Mouse (Mus musculus) liver, embryonic 11.5 days (tissue): Measurements from ENCODE around the gene Gm21962. TPM values are rescaled to one million over a fixed set of nuclear protein-coding genes. Genes with fewer than 3 reads are reported as not detected.

Experiments
- ATAC-seq: fragments of 200-750 bp; cut with Nextera tagmentation; replicated peaks from 2 replicates; pipeline ENCODE4 v1.8.0; 2017; ENCODE audit warnings: moderate number of reproducible peaks, mild to moderate bottlenecking, moderate TSS enrichment, moderate library complexity; ENCODE audit not compliant: low FRiP score
- DNase-seq: peaks from one replicate; pipeline ENCODE4 v3.0.0-alpha.2; 2017; ENCODE audit warnings: low spot score
- H3K27ac ChIP-seq: fragments of 300-500 bp; sonication (generic); 2 replicates; pipeline ENCODE4 v1.5.1; 2014; ENCODE audit warnings: mild to moderate bottlenecking, low read depth, low read length, control low read depth
- H3K27me3 ChIP-seq: fragments of 300-500 bp; sonication (generic); replicated peaks from 2 replicates; pipeline ENCODE4 v1.6.1; 2014; ENCODE audit warnings: low read length, mixed read lengths; ENCODE audit not compliant: control insufficient read depth, insufficient read depth
- H3K36me3 ChIP-seq: fragments of 300-500 bp; sonication (generic); 2 replicates; pipeline ENCODE4 v1.6.1; 2014; ENCODE audit warnings: mild to moderate bottlenecking, low read length, moderate library complexity, mixed read lengths; ENCODE audit not compliant: control insufficient read depth, insufficient read depth
- H3K4me1 ChIP-seq: fragments of 300-500 bp; sonication (generic); replicated peaks from 2 replicates; pipeline ENCODE4 v1.6.1; 2014; ENCODE audit warnings: low read length, mixed read lengths; ENCODE audit not compliant: control insufficient read depth, insufficient read depth
- H3K4me2 ChIP-seq: fragments of 300-500 bp; sonication (generic); 2 replicates; pipeline ENCODE4 v1.6.1; 2014; ENCODE audit warnings: mild to moderate bottlenecking, control low read depth, moderate library complexity
- H3K4me3 ChIP-seq: fragments of 300-500 bp; sonication (generic); 2 replicates; pipeline ENCODE4 v1.5.1; 2014; ENCODE audit warnings: low read depth, low read length, control low read depth
- H3K9ac ChIP-seq: fragments of 300-500 bp; sonication (generic); 2 replicates; pipeline ENCODE4 v1.6.1; 2014; ENCODE audit warnings: low read depth, low read length, control low read depth
- H3K9me3 ChIP-seq: fragments of 300-500 bp; sonication (generic); 2 replicates; pipeline ENCODE4 v1.6.1; 2016; ENCODE audit warnings: low read length, inconsistent platforms, mixed read lengths; ENCODE audit not compliant: control insufficient read depth
- WGBS: fragments of 180-500 bp; shearing (Covaris S2); extraction: QIAGEN DNeasy Blood & Tissue Kit; methylation state at CpG from one replicate; pipeline ENCODE4 v1.1.7; 2014; 5-methylcytosine and 5-hydroxymethylcytosine counted together
- polyA plus RNA-seq: library from polyadenylated mRNA; unstranded; fragments of >200 nt; fragmentation: Nextera tagmentation; extraction: Ambion mirVana; gene quantifications from 2 replicates; pipeline ENCODE4 v1.2.1, GENCODE M21; 2014

Gene Gm21962
- polyA plus RNA-seq, 1 experiment from 2014 or later: not detected

- no peak overlapping the region for H3K4me3 ChIP-seq
- H3K4me2 ChIP-seq: no peak overlapping the region
- DNase-seq (no peak), ATAC-seq (no peak)
- no peaks in the 10 kb centered on the region for H3K4me1 ChIP-seq
- no peaks in the 10 kb centered on the region for H3K36me3 ChIP-seq
- no peaks in the 10 kb centered on the region for H3K27me3 ChIP-seq
- no peak overlapping the region for H3K27ac ChIP-seq
- no peak overlapping the region for H3K9ac ChIP-seq
- WGBS: 65% methylated on average over 8 of the region's 8 CpGs
- H3K9me3 ChIP-seq: no peaks in the 10 kb centered on the region
Measured at GRCm38 (mm10) chr3:137642137-137642536, 29.2 kb upstream of the Gm21962 start.

DNA sequence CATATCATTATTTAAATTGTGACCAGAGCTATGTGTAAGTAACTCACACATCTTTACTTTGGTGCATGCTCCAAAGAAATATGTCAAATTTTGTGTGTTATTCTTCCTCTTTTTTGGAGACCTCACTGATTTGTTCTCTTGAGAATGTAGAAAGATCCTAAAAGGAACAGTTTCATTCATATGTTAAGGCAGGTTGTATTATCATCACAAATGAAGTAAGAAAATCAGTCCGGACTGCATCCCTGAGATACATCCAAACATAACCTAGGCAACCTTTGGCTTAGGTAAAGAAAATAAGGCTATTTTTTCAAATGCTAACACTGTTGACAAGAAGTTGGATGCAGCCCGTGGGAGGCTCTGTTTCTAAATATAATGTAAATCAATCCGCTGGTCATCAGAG, 28.8 kb upstream of the Gm21962 start:
- 75% methylated on average over 3 of the region's 3 CpGs for WGBS
- H3K36me3 ChIP-seq: no peaks in the 10 kb centered on the region
- no peak overlapping the region for H3K4me3 ChIP-seq
- DNase-seq: no peak
- H3K9ac ChIP-seq: no peak overlapping the region
- ATAC-seq: no peak
- no peaks in the 10 kb centered on the region for H3K27me3 ChIP-seq
- H3K4me2 ChIP-seq: no peak overlapping the region
- no peak overlapping the region for H3K27ac ChIP-seq
- H3K4me1 ChIP-seq: no peaks in the 10 kb centered on the region
- no peaks in the 10 kb centered on the region for H3K9me3 ChIP-seq

DNA sequence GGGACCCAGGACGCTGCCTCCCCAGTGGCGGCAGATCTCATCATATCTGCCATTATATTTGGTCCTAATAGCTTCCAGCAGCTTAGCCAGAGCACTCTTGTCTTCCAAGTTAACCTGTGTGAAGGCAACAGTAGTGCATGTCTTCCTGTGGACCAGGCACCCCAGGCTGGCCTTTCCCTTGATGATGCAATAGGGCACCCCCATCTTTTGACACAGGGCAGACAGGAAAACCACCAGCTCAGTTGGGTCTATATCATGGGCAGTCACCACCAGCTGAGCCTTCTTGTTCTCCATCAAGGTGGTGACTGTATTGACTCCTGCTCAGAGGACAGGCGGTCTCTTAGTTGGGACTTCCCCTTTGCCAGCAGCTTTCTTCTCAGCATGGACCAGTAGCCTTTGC, 27.2 kb upstream of the Gm21962 start:
- Histone ChIP-seq H3K27ac (no peak overlapping the region), H3K4me1 (no peaks in the 10 kb centered on the region), H3K4me3 (no peak overlapping the region), H3K9me3 (no peaks in the 10 kb centered on the region), H3K4me2 (no peak overlapping the region), H3K27me3 (no peaks in the 10 kb centered on the region), H3K9ac (no peak overlapping the region), H3K36me3 (no peaks in the 10 kb centered on the region)
- DNase-seq (no peak), ATAC-seq (no peak)
- WGBS: 85% methylated on average over 3 of the region's 3 CpGs

DNA sequence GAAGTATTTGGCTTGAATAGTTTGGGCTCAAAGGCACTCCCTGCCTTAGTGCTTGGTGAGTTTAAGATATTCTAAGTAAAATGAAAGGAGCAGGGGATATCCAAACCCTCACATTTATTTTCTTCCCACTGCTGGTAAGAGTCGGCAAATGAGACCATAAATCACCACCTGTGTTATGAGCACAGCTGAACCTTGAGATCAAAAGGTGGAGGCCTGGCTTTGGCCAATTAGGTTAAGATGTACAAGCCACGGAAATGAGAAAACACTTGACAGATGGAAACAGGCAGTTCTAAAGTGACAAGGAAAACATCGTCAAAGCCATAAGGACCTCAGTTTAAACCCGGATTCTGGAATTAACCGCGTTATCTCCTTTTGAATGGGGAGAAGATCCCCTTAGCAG, 26.4 kb upstream of the Gm21962 start:
- Histone ChIP-seq H3K9me3 (no peaks in the 10 kb centered on the region), H3K36me3 (no peaks in the 10 kb centered on the region), H3K4me2 (no peak overlapping the region), H3K27ac (no peak overlapping the region), H3K27me3 (no peaks in the 10 kb centered on the region), H3K4me3 (no peak overlapping the region), H3K9ac (no peak overlapping the region), H3K4me1 (no peaks in the 10 kb centered on the region)
- DNase-seq: no peak
- 73% methylated on average over 6 of the region's 6 CpGs for WGBS
- no peak for ATAC-seq

DNA sequence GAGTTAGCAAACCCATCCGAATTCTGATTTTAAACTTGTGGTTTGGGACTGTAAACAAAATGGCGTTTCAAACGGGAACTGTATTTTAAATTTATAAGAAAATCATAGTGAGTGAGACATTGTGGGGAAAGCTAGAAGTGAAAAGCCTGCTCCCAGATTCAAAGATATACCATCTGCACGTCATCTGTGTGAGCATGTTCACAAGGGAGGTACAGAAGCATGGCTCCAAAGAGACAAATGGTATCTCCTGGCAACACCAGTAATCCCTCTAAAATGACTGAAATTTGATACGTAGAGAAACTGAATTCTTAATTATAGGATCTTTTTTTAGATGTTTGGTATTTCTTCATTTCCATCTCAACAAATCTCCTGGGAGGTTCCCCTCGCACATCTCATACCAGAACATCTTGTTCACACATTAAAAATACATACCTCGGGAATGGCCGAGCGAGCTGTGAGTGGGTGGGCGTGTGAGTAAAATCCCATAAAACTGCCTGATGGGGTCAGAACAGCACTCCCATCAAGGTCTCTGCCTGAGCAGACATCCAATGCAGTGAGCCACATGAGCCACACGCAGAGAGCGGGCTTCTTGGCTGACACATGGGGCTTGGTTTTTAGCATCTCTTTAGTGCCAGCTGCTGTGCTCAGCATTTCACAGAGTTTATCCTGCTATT, 23.8 kb upstream of the Gm21962 start:
- DNase-seq (no peak), ATAC-seq (no peak)
- no peak overlapping the region for H3K27ac ChIP-seq
- H3K9me3 ChIP-seq: no peaks in the 10 kb centered on the region
- no peaks in the 10 kb centered on the region for H3K4me1 ChIP-seq
- no peak overlapping the region for H3K4me3 ChIP-seq
- no peaks in the 10 kb centered on the region for H3K36me3 ChIP-seq
- WGBS: 79% methylated on average over 12 of the region's 12 CpGs
- no peak overlapping the region for H3K4me2 ChIP-seq
- H3K27me3 ChIP-seq: no peaks in the 10 kb centered on the region
- no peak overlapping the region for H3K9ac ChIP-seq

- Histone ChIP-seq H3K9me3 (no peaks in the 10 kb centered on the region), H3K4me1 (no peaks in the 10 kb centered on the region), H3K9ac (no peak overlapping the region), H3K27me3 (no peaks in the 10 kb centered on the region), H3K27ac (no peak overlapping the region), H3K4me2 (no peak overlapping the region), H3K36me3 (no peaks in the 10 kb centered on the region), H3K4me3 (no peak overlapping the region)
- 68% methylated on average over 5 of the region's 5 CpGs for WGBS
- DNase-seq: no peak
- no peak for ATAC-seq
Measured at GRCm38 (mm10) chr3:137649112-137649511, 22.2 kb upstream of the Gm21962 start.

- Histone ChIP-seq H3K36me3 (no peaks in the 10 kb centered on the region), H3K27ac (no peak overlapping the region), H3K9ac (no peak overlapping the region), H3K4me1 (no peaks in the 10 kb centered on the region), H3K4me2 (no peak overlapping the region), H3K4me3 (no peak overlapping the region), H3K9me3 (no peaks in the 10 kb centered on the region), H3K27me3 (no peaks in the 10 kb centered on the region)
- DNase-seq (no peak), ATAC-seq (no peak)
- WGBS: 86% methylated on average over 2 of the region's 2 CpGs
Measured at GRCm38 (mm10) chr3:137652853-137653252, 18.5 kb upstream of the Gm21962 start.

GRCm38 (mm10) chr3:137680923-137681322, 9.6 kb downstream of the Gm21962 start:
- Histone ChIP-seq H3K36me3 (no peaks in the 10 kb centered on the region), H3K27ac (no peak overlapping the region), H3K4me3 (no peak overlapping the region), H3K4me1 (no peaks in the 10 kb centered on the region), H3K27me3 (no peaks in the 10 kb centered on the region), H3K9ac (no peak overlapping the region), H3K4me2 (no peak overlapping the region), H3K9me3 (no peaks in the 10 kb centered on the region)
- ATAC-seq (no peak), DNase-seq (no peak)
- WGBS: 14% methylated on average over 3 of the region's 3 CpGs

DNA sequence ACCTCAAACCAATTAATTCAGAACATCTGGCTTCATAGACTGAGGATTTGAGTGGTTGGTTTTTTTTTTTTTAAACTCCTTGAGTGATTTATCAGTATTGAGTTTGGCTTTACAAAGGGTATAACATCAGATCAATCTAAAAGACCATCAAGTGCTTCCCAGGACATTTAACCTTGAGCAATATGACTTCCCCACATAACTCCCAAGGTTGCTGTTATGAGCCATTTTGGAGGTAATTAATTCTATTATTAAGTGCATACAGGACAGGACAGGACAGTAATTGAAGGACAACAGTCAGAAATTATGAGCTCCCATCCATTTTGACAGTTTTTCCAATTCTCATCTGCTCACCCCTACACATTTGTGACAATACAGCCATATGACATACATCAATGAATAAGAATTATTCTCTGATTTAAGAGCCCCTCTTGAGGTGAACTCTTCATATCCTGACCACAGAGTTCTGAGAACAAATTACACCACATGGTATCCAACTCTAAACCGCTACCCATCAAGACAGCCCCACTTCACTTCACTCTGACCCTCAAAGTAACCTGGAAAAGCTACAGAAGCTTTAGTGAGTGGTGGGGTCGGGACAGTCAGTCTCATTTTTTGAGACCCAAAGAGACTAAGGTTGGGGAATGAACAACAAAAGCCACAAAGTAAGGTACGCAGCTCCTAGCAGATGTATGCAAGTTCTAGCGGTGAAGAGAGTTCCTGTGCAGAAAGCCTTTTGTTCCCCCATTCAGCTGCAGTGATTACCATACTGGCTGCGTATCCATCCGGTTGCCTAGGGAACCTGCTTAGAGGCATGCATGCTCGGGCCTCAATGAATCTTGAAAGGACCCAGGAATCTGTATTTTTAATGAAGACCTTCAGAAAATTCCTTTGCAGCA, 11.8 kb downstream of the Gm21962 start:
- Histone ChIP-seq H3K4me1 (no peaks in the 10 kb centered on the region), H3K9ac (no peak overlapping the region), H3K4me3 (no peak overlapping the region), H3K4me2 (no peak overlapping the region), H3K27ac (no peak overlapping the region), H3K36me3 (no peaks in the 10 kb centered on the region), H3K9me3 (no peaks in the 10 kb centered on the region), H3K27me3 (no peaks in the 10 kb centered on the region)
- no peak for ATAC-seq
- no peak for DNase-seq
- WGBS: 53% methylated on average over 7 of the region's 7 CpGs
